Mouse (Mus musculus): ENCODE data around the gene Srsf10.
A peak's percentile ranks its signal among the peaks of the same experiment; 100 is the strongest.

Srsf10 gene

GRCm38 (mm10) chr4:135850411-135851095 lies 5.0 kb upstream of the Srsf10 start:
- Histone ChIP-seq H3K27me3 (ENCODE audit: insufficient read depth, low read length) (peaks cover 2% of the 10 kb centered on the region; the same call in 1 of the 2 replicates), H3K4me1 (replicated peaks; ENCODE audit: low read depth, low read length) (peaks cover 27% of the 10 kb centered on the region), H3K4me3 (replicated peaks; ENCODE audit: low read length) (no peak overlapping the region), H3K36me3 (ENCODE audit: insufficient read depth, low read length) (no peaks in the 10 kb centered on the region), H3K9me3 (ENCODE audit: low read length) (no peaks in the 10 kb centered on the region)
- TF ChIP-seq POU5F1 (IDR thresholded peaks at IDR 0.05; ENCODE audit: borderline replicate concordance, low read length) (no peak), CTCF (conservative IDR thresholded peaks at IDR 0.05; ENCODE audit: low read length) (no peak), NANOG (IDR thresholded peaks at IDR 0.05; ENCODE audit: borderline replicate concordance, low read length) (no peak)

GRCm38 (mm10) chr4:135851942-135852341 lies 3.6 kb upstream of the Srsf10 start:
- H3K9me3 ChIP-seq (ENCODE audit: low read length), result no peaks in the 10 kb centered on the region
- peaks cover 27% of the 10 kb centered on the region for H3K4me1 ChIP-seq (replicated peaks; ENCODE audit: low read depth, low read length)
- peaks cover 2% of the 10 kb centered on the region; the same call in 1 of the 2 replicates for H3K27me3 ChIP-seq (ENCODE audit: insufficient read depth, low read length)
- H3K36me3 ChIP-seq (ENCODE audit: insufficient read depth, low read length), result no peaks in the 10 kb centered on the region
- H3K4me3 ChIP-seq (replicated peaks; ENCODE audit: low read length), result no peak overlapping the region
- TF ChIP-seq POU5F1 (IDR thresholded peaks at IDR 0.05; ENCODE audit: borderline replicate concordance, low read length), result no peak
- no peak for TF ChIP-seq CTCF (conservative IDR thresholded peaks at IDR 0.05; ENCODE audit: low read length)
- no peak for TF ChIP-seq NANOG (IDR thresholded peaks at IDR 0.05; ENCODE audit: borderline replicate concordance, low read length)

GRCm38 (mm10) chr4:135853987-135854546 lies 1.5 kb upstream of the Srsf10 start:
- Histone ChIP-seq H3K36me3 (ENCODE audit: insufficient read depth, low read length) (peaks cover 12% of the 10 kb centered on the region), H3K9me3 (ENCODE audit: low read length) (no peaks in the 10 kb centered on the region), H3K27me3 (ENCODE audit: insufficient read depth, low read length) (no peaks in the 10 kb centered on the region), H3K4me3 (replicated peaks; ENCODE audit: low read length) (peak overlapping the region; percentile 96), H3K4me1 (replicated peaks; ENCODE audit: low read depth, low read length) (peaks cover 42% of the 10 kb centered on the region)
- no peak for TF ChIP-seq POU5F1 (IDR thresholded peaks at IDR 0.05; ENCODE audit: borderline replicate concordance, low read length)
- TF ChIP-seq NANOG (IDR thresholded peaks at IDR 0.05; ENCODE audit: borderline replicate concordance, low read length), result no peak
- no peak for TF ChIP-seq CTCF (conservative IDR thresholded peaks at IDR 0.05; ENCODE audit: low read length)

DNA sequence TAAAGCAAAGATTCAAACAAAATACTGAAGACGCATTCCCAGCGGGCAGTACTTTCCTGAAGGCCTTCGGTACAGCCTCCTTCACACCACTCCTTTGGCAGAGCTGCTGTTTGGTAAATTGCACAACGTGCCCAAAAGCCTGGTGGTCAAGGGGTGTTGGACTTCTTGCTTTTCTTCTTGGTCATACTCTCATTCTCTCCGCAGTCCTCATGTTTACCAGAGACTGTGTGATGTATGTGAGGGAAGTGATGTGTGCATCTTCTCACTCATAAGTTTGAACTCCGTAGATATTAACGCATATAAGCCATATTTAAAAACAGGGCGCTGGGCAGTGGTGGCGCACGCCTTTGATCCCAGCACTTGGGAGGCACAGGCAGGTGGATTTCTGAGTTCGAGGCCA lies 917 bp upstream of the Srsf10 start:
- TF ChIP-seq NANOG (IDR thresholded peaks at IDR 0.05; ENCODE audit: borderline replicate concordance, low read length) (no peak), POU5F1 (IDR thresholded peaks at IDR 0.05; ENCODE audit: borderline replicate concordance, low read length) (no peak), CTCF (conservative IDR thresholded peaks at IDR 0.05; ENCODE audit: low read length) (no peak)
- Histone ChIP-seq H3K27me3 (ENCODE audit: insufficient read depth, low read length) (no peaks in the 10 kb centered on the region), H3K36me3 (ENCODE audit: insufficient read depth, low read length) (peaks cover 18% of the 10 kb centered on the region), H3K4me3 (replicated peaks; ENCODE audit: low read length) (peak overlapping the region; percentile 96), H3K4me1 (replicated peaks; ENCODE audit: low read depth, low read length) (peaks cover 47% of the 10 kb centered on the region), H3K9me3 (ENCODE audit: low read length) (no peaks in the 10 kb centered on the region)

DNA sequence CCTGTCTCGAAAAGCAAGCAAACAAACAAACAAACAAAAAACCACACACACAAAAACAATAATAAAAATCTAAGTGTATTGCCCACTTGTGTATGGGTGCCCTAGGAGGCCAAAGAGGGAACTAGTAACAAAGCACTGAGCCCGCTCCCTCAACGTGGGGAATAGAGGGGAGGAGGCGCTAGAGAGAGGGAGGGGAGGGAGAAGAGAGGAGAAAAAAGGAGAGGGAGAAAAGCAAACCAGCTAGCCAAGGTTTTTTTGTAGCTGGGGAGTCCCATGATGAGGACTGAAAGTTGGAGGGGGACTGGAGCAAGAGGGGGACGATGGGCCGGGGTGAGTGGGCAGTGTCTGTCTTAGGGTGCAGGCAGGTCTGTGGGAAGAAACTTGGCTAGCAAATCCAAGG lies 467 bp upstream of the Srsf10 start:
- peaks cover 51% of the 10 kb centered on the region for H3K4me1 ChIP-seq (replicated peaks; ENCODE audit: low read depth, low read length)
- peaks cover 22% of the 10 kb centered on the region for H3K36me3 ChIP-seq (ENCODE audit: insufficient read depth, low read length)
- TF ChIP-seq POU5F1 (IDR thresholded peaks at IDR 0.05; ENCODE audit: borderline replicate concordance, low read length) (no peak), CTCF (conservative IDR thresholded peaks at IDR 0.05; ENCODE audit: low read length) (no peak), NANOG (IDR thresholded peaks at IDR 0.05; ENCODE audit: borderline replicate concordance, low read length) (no peak)
- no peaks in the 10 kb centered on the region for H3K27me3 ChIP-seq (ENCODE audit: insufficient read depth, low read length)
- H3K9me3 ChIP-seq (ENCODE audit: low read length), result no peaks in the 10 kb centered on the region
- peak overlapping the region; percentile 96 for H3K4me3 ChIP-seq (replicated peaks; ENCODE audit: low read length)

DNA sequence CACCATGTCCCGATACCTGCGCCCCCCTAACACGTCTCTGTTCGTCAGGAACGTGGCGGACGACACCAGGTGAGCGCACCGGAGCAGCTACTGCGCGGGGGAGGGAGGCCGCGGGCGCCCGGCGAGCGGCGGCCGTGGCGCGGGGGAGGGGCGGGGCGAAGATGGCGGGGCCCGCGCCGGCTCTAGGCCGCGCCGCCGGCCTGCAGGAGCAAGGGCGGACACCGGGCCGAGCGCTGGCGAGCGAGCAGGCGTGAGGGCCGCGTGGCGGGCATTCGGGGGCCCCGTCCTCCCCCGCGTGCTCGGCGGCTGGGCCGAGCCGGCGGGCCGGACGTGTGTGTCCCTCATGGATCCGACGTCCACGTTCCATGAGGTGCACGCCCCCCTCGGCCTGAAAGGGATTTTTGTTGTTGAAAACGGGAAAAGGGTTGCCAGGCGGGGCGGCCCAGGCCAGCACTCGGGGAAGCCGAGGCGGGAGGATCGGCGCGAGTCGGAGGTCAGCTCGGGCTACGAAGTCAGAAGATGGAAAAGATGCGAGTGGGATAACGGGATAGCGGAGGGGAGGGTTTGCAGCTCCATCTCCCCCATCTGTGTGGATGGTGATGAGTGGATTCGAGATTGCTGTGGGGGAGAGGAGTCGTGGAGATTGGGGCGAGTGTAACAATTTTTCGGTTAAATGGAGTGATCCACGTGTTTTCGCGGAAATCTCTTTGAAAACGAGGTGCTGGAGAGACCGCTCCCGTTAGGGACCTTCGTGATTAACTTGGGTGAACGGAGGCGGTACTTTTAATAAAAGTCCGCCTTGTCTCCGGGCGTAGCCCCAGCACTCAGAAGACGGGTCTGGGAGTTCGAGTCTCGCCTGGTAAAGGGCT lies 910 bp downstream of the Srsf10 start:
- Histone ChIP-seq H3K9me3 (ENCODE audit: low read length) (no peaks in the 10 kb centered on the region), H3K27me3 (ENCODE audit: insufficient read depth, low read length) (no peaks in the 10 kb centered on the region), H3K36me3 (ENCODE audit: insufficient read depth, low read length) (peaks cover 36% of the 10 kb centered on the region), H3K4me1 (replicated peaks; ENCODE audit: low read depth, low read length) (peaks cover 55% of the 10 kb centered on the region), H3K4me3 (replicated peaks; ENCODE audit: low read length) (peak overlapping the region; percentile 96)
- TF ChIP-seq NANOG (IDR thresholded peaks at IDR 0.05; ENCODE audit: borderline replicate concordance, low read length), result no peak
- no peak for TF ChIP-seq POU5F1 (IDR thresholded peaks at IDR 0.05; ENCODE audit: borderline replicate concordance, low read length)
- no peak for TF ChIP-seq CTCF (conservative IDR thresholded peaks at IDR 0.05; ENCODE audit: low read length)

DNA sequence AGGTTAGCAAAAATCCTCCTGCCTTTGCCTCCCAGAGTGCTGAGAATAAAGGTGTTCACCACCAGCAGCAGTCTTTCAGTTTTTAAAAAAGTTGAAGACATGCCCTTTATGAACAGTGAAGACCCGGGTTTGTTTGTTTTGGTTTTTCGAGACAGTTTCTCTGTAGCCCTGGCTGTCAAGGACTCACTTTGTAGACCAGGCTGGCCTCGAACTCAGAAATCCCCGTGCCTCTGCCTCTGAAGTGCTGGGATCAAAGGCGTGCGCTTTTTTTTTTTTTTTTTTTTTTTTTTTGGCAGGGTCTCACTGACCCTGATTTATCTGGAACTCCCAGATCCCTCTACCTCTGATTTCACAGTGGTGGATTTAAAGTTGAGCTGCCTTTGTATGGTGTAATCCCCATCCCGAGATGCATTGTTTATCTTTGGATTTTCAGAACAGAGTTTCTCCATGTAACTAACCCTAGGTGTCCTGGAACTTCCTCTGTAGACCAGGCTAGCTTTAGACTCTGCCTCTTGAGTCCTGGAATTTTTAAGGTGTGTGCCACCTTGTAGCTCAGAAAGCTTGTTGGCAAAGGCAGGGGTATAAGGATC lies 2.1 kb downstream of the Srsf10 start:
- Histone ChIP-seq H3K4me3 (replicated peaks; ENCODE audit: low read length) (peak overlapping the region; percentile 96), H3K36me3 (ENCODE audit: insufficient read depth, low read length) (peaks cover 48% of the 10 kb centered on the region), H3K9me3 (ENCODE audit: low read length) (no peaks in the 10 kb centered on the region), H3K4me1 (replicated peaks; ENCODE audit: low read depth, low read length) (peaks cover 56% of the 10 kb centered on the region), H3K27me3 (ENCODE audit: insufficient read depth, low read length) (no peaks in the 10 kb centered on the region)
- TF ChIP-seq POU5F1 (IDR thresholded peaks at IDR 0.05; ENCODE audit: borderline replicate concordance, low read length), result no peak
- TF ChIP-seq NANOG (IDR thresholded peaks at IDR 0.05; ENCODE audit: borderline replicate concordance, low read length), result no peak
- no peak for TF ChIP-seq CTCF (conservative IDR thresholded peaks at IDR 0.05; ENCODE audit: low read length)

GRCm38 (mm10) chr4:135868996-135869395 lies 13.4 kb downstream of the Srsf10 start:
- no peak for TF ChIP-seq NANOG (IDR thresholded peaks at IDR 0.05; ENCODE audit: borderline replicate concordance, low read length)
- no peak for TF ChIP-seq POU5F1 (IDR thresholded peaks at IDR 0.05; ENCODE audit: borderline replicate concordance, low read length)
- no peak for TF ChIP-seq CTCF (conservative IDR thresholded peaks at IDR 0.05; ENCODE audit: low read length)
- peaks cover 65% of the 10 kb centered on the region for H3K36me3 ChIP-seq (ENCODE audit: insufficient read depth, low read length)

More at GRCm38 (mm10) chr4:135868996-135869395, 13.4 kb downstream of the Srsf10 start:
- H3K4me3 ChIP-seq (replicated peaks; ENCODE audit: low read length), result no peak overlapping the region
- no peaks in the 10 kb centered on the region for H3K27me3 ChIP-seq (ENCODE audit: insufficient read depth, low read length)
- no peaks in the 10 kb centered on the region for H3K9me3 ChIP-seq (ENCODE audit: low read length)
- H3K4me1 ChIP-seq (replicated peaks; ENCODE audit: low read depth, low read length), result peaks cover 24% of the 10 kb centered on the region
